Comparison of ENCODE assay signal across 13 mouse cellular contexts in genomic region chr12:4212908-4213307, GRCm38 (mm10). TPM values are rescaled to one million over a fixed set of nuclear protein-coding genes. Genes with fewer than 3 reads are reported as not detected.
A peak's percentile ranks its signal among the peaks of the same experiment; 100 is the strongest.
DNase-seq lines count a peak whose midpoint lies in the region; ATAC-seq lines count a peak whose summit lies in the region.
"Had no signal": no experiment of that assay in that cellular context is flagged by ENCODE, and none has a peak within 500 bp of the region (broad histone marks: within the 10 kb centered on the region; RNA-seq: fewer than 3 reads in every experiment).

No protein-coding gene starts in this region.

- no peaks in the 10 kb centered on the region for H3K27me3 ChIP-seq in forebrain, embryonic 10.5 days (ENCODE audit: poor library complexity, severe bottlenecking)
- no peaks in the 10 kb centered on the region for H3K27me3 ChIP-seq in forebrain, embryonic 11.5 days (ENCODE audit: control insufficient read depth, insufficient read depth, low read length)
- no peaks in the 10 kb centered on the region for H3K27me3 ChIP-seq in intestine, embryonic 16.5 days (replicated peaks; ENCODE audit: control insufficient read depth, insufficient read depth, low read length)
- H3K27me3 ChIP-seq in limb, embryonic 12.5 days = no peaks in the 10 kb centered on the region
- H3K27me3 ChIP-seq in hindbrain, embryonic 11.5 days (ENCODE audit: control insufficient read depth, insufficient read depth, low read length) = no peaks in the 10 kb centered on the region
- H3K27me3 ChIP-seq: forebrain, embryonic 15.5 days; heart, embryonic 15.5 days had no signal

- H3K27ac ChIP-seq in forebrain, embryonic 10.5 days = peak overlapping the region; percentile 58
- no peak overlapping the region for H3K27ac ChIP-seq in forebrain, embryonic 11.5 days (ENCODE audit: low read depth, low read length)
- H3K27ac ChIP-seq in intestine, embryonic 16.5 days (ENCODE audit: low read length) = no peak overlapping the region
- H3K27ac ChIP-seq in limb, embryonic 12.5 days = 0 out of 2 replicates have a peak overlapping the region, but pooled peaks have one; percentile 2
- no peak overlapping the region for H3K27ac ChIP-seq in hindbrain, embryonic 11.5 days (ENCODE audit: low read depth, low read length)
- H3K27ac ChIP-seq: forebrain, embryonic 15.5 days; heart, embryonic 15.5 days had no signal

- peaks cover 98% of the 10 kb centered on the region for H3K36me3 ChIP-seq in forebrain, embryonic 10.5 days (replicated peaks)
- H3K36me3 ChIP-seq in forebrain, embryonic 11.5 days (ENCODE audit: control insufficient read depth, insufficient read depth, low read length) = peaks cover 3% of the 10 kb centered on the region; the same call in 1 of the 2 replicates
- H3K36me3 ChIP-seq in intestine, embryonic 16.5 days (ENCODE audit: control insufficient read depth, insufficient read depth, low read length) = peaks cover 10% of the 10 kb centered on the region
- peaks cover 94% of the 10 kb centered on the region for H3K36me3 ChIP-seq in limb, embryonic 12.5 days
- no peaks in the 10 kb centered on the region for H3K36me3 ChIP-seq in hindbrain, embryonic 11.5 days (ENCODE audit: control insufficient read depth, insufficient read depth, low read length)

- no peak overlapping the region for H3K9ac ChIP-seq in forebrain, embryonic 11.5 days (ENCODE audit: low read length)
- H3K9ac ChIP-seq in intestine, embryonic 16.5 days (ENCODE audit: low read depth, low read length) = no peak overlapping the region
- H3K9ac ChIP-seq in limb, embryonic 12.5 days (replicated peaks) = no peak overlapping the region
- H3K9ac ChIP-seq in hindbrain, embryonic 11.5 days (ENCODE audit: low read depth, low read length) = no peak overlapping the region
- H3K9ac ChIP-seq: forebrain, embryonic 15.5 days; heart, embryonic 15.5 days had no signal

- no peak overlapping the region for H3K4me3 ChIP-seq in forebrain, embryonic 10.5 days
- H3K4me3 ChIP-seq in forebrain, embryonic 11.5 days (ENCODE audit: low read depth, low read length) = no peak overlapping the region
- H3K4me3 ChIP-seq in intestine, embryonic 16.5 days (ENCODE audit: low read length) = no peak overlapping the region
- no peak overlapping the region for H3K4me3 ChIP-seq in limb, embryonic 12.5 days (replicated peaks)
- H3K4me3 ChIP-seq in hindbrain, embryonic 11.5 days (ENCODE audit: low read depth, low read length) = no peak overlapping the region
- H3K4me3 ChIP-seq: forebrain, embryonic 15.5 days; heart, embryonic 15.5 days had no signal

- peaks cover 8% of the 10 kb centered on the region; the same call in 1 of the 2 replicates for H3K4me1 ChIP-seq in forebrain, embryonic 10.5 days
- H3K4me1 ChIP-seq in forebrain, embryonic 11.5 days (replicated peaks; ENCODE audit: control insufficient read depth, insufficient read depth, low read length) = no peaks in the 10 kb centered on the region
- H3K4me1 ChIP-seq in intestine, embryonic 16.5 days (ENCODE audit: control insufficient read depth, insufficient read depth, low read length) = no peaks in the 10 kb centered on the region
- no peaks in the 10 kb centered on the region for H3K4me1 ChIP-seq in limb, embryonic 12.5 days (replicated peaks)
- H3K4me1 ChIP-seq in hindbrain, embryonic 11.5 days (replicated peaks; ENCODE audit: control insufficient read depth, insufficient read depth, low read length) = no peaks in the 10 kb centered on the region
- H3K4me1 ChIP-seq: forebrain, embryonic 15.5 days; heart, embryonic 15.5 days had no signal

- 71% methylated on average over 8 of the region's 8 CpGs for WGBS in forebrain, embryonic 10.5 days
- 71% methylated on average over 8 of the region's 8 CpGs for WGBS in forebrain, embryonic 11.5 days
- WGBS in intestine, embryonic 16.5 days = 60% methylated on average over 8 of the region's 8 CpGs
- 74% methylated on average over 8 of the region's 8 CpGs for WGBS in limb, embryonic 12.5 days
- 78% methylated on average over 8 of the region's 8 CpGs for WGBS in hindbrain, embryonic 11.5 days

- DNase-seq in forebrain, embryonic 10.5 days (ENCODE audit: extremely low spot score, low spot score) = no peak
- no peak for DNase-seq in forebrain, embryonic 11.5 days (ENCODE audit: low spot score)
- DNase-seq in ovary, adult 18-20 months (ENCODE audit: low spot score) = peak; percentile 76
- no peak for DNase-seq in ovary, postnatal 10 days (ENCODE audit: low spot score)
- DNase-seq in layer of hippocampus, postnatal 10 days (ENCODE audit: low spot score in 2 of 2) = no peak
- DNase-seq in hindbrain, embryonic 11.5 days (ENCODE audit: low spot score) = no peak
- DNase-seq: gastrocnemius, postnatal 36 days; thymus, postnatal 4 days had no signal

- no peak overlapping the region for H3K4me2 ChIP-seq in forebrain, embryonic 11.5 days (ENCODE audit: low read depth, low read length, severe bottlenecking)
- H3K4me2 ChIP-seq in intestine, embryonic 16.5 days (ENCODE audit: low read depth, low read length) = no peak overlapping the region
- H3K4me2 ChIP-seq in limb, embryonic 12.5 days = no peak overlapping the region
- H3K4me2 ChIP-seq in hindbrain, embryonic 11.5 days (replicated peaks; ENCODE audit: low read depth, low read length) = no peak overlapping the region
- H3K4me2 ChIP-seq: forebrain, embryonic 15.5 days; heart, embryonic 15.5 days had no signal

- H3K9me3 ChIP-seq in forebrain, embryonic 10.5 days = no peaks in the 10 kb centered on the region
- H3K9me3 ChIP-seq in forebrain, embryonic 11.5 days (ENCODE audit: control insufficient read depth, low read length) = no peaks in the 10 kb centered on the region
- no peaks in the 10 kb centered on the region for H3K9me3 ChIP-seq in intestine, embryonic 16.5 days (ENCODE audit: control insufficient read depth, low read length)
- no peaks in the 10 kb centered on the region for H3K9me3 ChIP-seq in limb, embryonic 12.5 days
- H3K9me3 ChIP-seq in hindbrain, embryonic 11.5 days (ENCODE audit: control insufficient read depth, low read length) = no peaks in the 10 kb centered on the region
- H3K9me3 ChIP-seq: forebrain, embryonic 15.5 days; G1E; heart, embryonic 15.5 days had no signal

- no peak for ATAC-seq in forebrain, embryonic 11.5 days (replicated peaks; ENCODE audit: low FRiP score)
- ATAC-seq in intestine, embryonic 16.5 days = peak; percentile 61
- ATAC-seq in limb, embryonic 12.5 days (ENCODE audit: insufficient number of reproducible peaks, insufficient read depth, low FRiP score, low TSS enrichment, low read depth) = no peak
- no peak for ATAC-seq in hindbrain, embryonic 11.5 days (ENCODE audit: low FRiP score)
- ATAC-seq: forebrain, embryonic 15.5 days had no signal

RNA-seq across cellular contexts. Expression of gene Ptrhd1, which starts 20.9 kb away (rescaled TPM):
- 6.5 and 6.6 TPM in 2 replicates for polyA plus RNA-seq in forebrain, embryonic 10.5 days (2016; fragmentation: Nextera tagmentation; extraction: Ambion mirVana)
- 6.0 and 6.5 TPM in 2 replicates for polyA plus RNA-seq in forebrain, embryonic 11.5 days (2014; fragmentation: Nextera tagmentation; extraction: Ambion mirVana)
- 5.5 and 5.6 TPM in 2 replicates for polyA plus RNA-seq in intestine, embryonic 16.5 days (2015; fragmentation: Nextera tagmentation; extraction: Ambion mirVana)
- polyA plus RNA-seq in limb, embryonic 12.5 days (2016; fragmentation: Nextera tagmentation; extraction: Ambion mirVana) = 5.0 and 5.2 TPM in 2 replicates
- total RNA-seq in layer of hippocampus, postnatal 10 days (2021) = 1 to 10 TPM; 9.7 to 9.8 TPM
- 5.5 and 6.2 TPM in 2 replicates for polyA plus RNA-seq in hindbrain, embryonic 11.5 days (2014; fragmentation: Nextera tagmentation; extraction: Ambion mirVana)

RNA-seq across cellular contexts. Expression of gene Cenpo, which starts 21.2 kb away (rescaled TPM):
- polyA plus RNA-seq in forebrain, embryonic 10.5 days (2016; fragmentation: Nextera tagmentation; extraction: Ambion mirVana) = 20.6 and 22.2 TPM in 2 replicates
- polyA plus RNA-seq in forebrain, embryonic 11.5 days (2014; fragmentation: Nextera tagmentation; extraction: Ambion mirVana) = 21.0 and 24.8 TPM in 2 replicates
- 9.8 and 11.1 TPM in 2 replicates for polyA plus RNA-seq in intestine, embryonic 16.5 days (2015; fragmentation: Nextera tagmentation; extraction: Ambion mirVana)
- polyA plus RNA-seq in limb, embryonic 12.5 days (2016; fragmentation: Nextera tagmentation; extraction: Ambion mirVana) = 17.9 and 20.3 TPM in 2 replicates
- 1 to 10 TPM; 5.8 to 6.4 TPM for total RNA-seq in layer of hippocampus, postnatal 10 days (2021)
- 17.2 and 20.7 TPM in 2 replicates for polyA plus RNA-seq in hindbrain, embryonic 11.5 days (2014; fragmentation: Nextera tagmentation; extraction: Ambion mirVana)

Comparison
In these comparisons a context has a peak if more than half of its experiments do, and no peak if none do; other contexts are left out.
1. H3K27ac ChIP-seq: peak in forebrain, embryonic 10.5 days (single experiment) and limb, embryonic 12.5 days (single experiment); none in forebrain, embryonic 11.5 days (single experiment), intestine, embryonic 16.5 days (single experiment) and hindbrain, embryonic 11.5 days (single experiment).